Mouse (Mus musculus): ENCODE measurements around the gene Ufd1. TPM values are rescaled to one million over a fixed set of nuclear protein-coding genes. Genes with fewer than 3 reads are reported as not detected.

Ufd1 gene
- polyA plus RNA-seq, 1 experiment from 2014 or later: 82.1 TPM

- no peak for ATAC-seq (replicated peaks; ENCODE audit: insufficient number of reproducible peaks, low FRiP score, low TSS enrichment, low read depth)
- peak; percentile 27 for DNase-seq (ENCODE audit: low spot score)
- Histone ChIP-seq H3K4me1 (ENCODE audit: control insufficient read depth, insufficient read depth, low read length) (no peaks in the 10 kb centered on the region), H3K4me2 (ENCODE audit: low read depth, low read length) (peak overlapping the region; percentile 61), H3K27me3 (ENCODE audit: control insufficient read depth, insufficient read depth, low read length) (peaks cover 36% of the 10 kb centered on the region), H3K9ac (replicated peaks; ENCODE audit: low read length) (peak overlapping the region; percentile 34), H3K4me3 (ENCODE audit: low read depth, low read length) (peak overlapping the region; percentile 36), H3K36me3 (replicated peaks; ENCODE audit: control insufficient read depth, insufficient read depth, low read depth, low read length) (no peaks in the 10 kb centered on the region), H3K27ac (replicated peaks; ENCODE audit: low read depth, low read length) (no peak overlapping the region), H3K9me3 (replicated peaks; ENCODE audit: control insufficient read depth, low read length) (no peaks in the 10 kb centered on the region)
- 3% methylated on average over 79 of the region's 80 CpGs for WGBS
These were observed 34.2 kb upstream of the Ufd1 start for GRCm38 (mm10) chr16:18777101-18778080.

GRCm38 (mm10) chr16:18778461-18778860 is 33.1 kb upstream of the Ufd1 start:
- H3K9me3 ChIP-seq (replicated peaks; ENCODE audit: control insufficient read depth, low read length): no peaks in the 10 kb centered on the region
- no peak for ATAC-seq (replicated peaks; ENCODE audit: insufficient number of reproducible peaks, low FRiP score, low TSS enrichment, low read depth)

GRCm38 (mm10) chr16:18781810-18782209 is 29.8 kb upstream of the Ufd1 start:
- no peaks in the 10 kb centered on the region for H3K9me3 ChIP-seq (replicated peaks; ENCODE audit: control insufficient read depth, low read length)
- no peak overlapping the region for H3K4me3 ChIP-seq (ENCODE audit: low read depth, low read length)
- no peak overlapping the region for H3K4me2 ChIP-seq (ENCODE audit: low read depth, low read length)
- H3K9ac ChIP-seq (replicated peaks; ENCODE audit: low read length): no peak overlapping the region
- H3K27ac ChIP-seq (replicated peaks; ENCODE audit: low read depth, low read length): no peak overlapping the region
- 79% methylated on average over 10 of the region's 10 CpGs for WGBS
- DNase-seq (ENCODE audit: low spot score): no peak
- H3K4me1 ChIP-seq (ENCODE audit: control insufficient read depth, insufficient read depth, low read length): no peaks in the 10 kb centered on the region
- no peak for ATAC-seq (replicated peaks; ENCODE audit: insufficient number of reproducible peaks, low FRiP score, low TSS enrichment, low read depth)
- H3K36me3 ChIP-seq (replicated peaks; ENCODE audit: control insufficient read depth, insufficient read depth, low read depth, low read length): no peaks in the 10 kb centered on the region; the same call in none of the 2 replicates
- H3K27me3 ChIP-seq (ENCODE audit: control insufficient read depth, insufficient read depth, low read length): peaks cover 20% of the 10 kb centered on the region

More at GRCm38 (mm10) chr16:18778461-18778860, 33.1 kb upstream of the Ufd1 start:
- no peaks in the 10 kb centered on the region for H3K4me1 ChIP-seq (ENCODE audit: control insufficient read depth, insufficient read depth, low read length)
- no peak overlapping the region for H3K4me2 ChIP-seq (ENCODE audit: low read depth, low read length)
- DNase-seq (ENCODE audit: low spot score): no peak
- no peak overlapping the region for H3K27ac ChIP-seq (replicated peaks; ENCODE audit: low read depth, low read length)
- no peak overlapping the region for H3K9ac ChIP-seq (replicated peaks; ENCODE audit: low read length)
- 62% methylated on average over 2 of the region's 2 CpGs for WGBS
- no peaks in the 10 kb centered on the region for H3K36me3 ChIP-seq (replicated peaks; ENCODE audit: control insufficient read depth, insufficient read depth, low read depth, low read length)
- peaks cover 36% of the 10 kb centered on the region for H3K27me3 ChIP-seq (ENCODE audit: control insufficient read depth, insufficient read depth, low read length)
- H3K4me3 ChIP-seq (ENCODE audit: low read depth, low read length): no peak overlapping the region; the same call in 1 of the 2 replicates

GRCm38 (mm10) chr16:18785025-18785424 is 26.6 kb upstream of the Ufd1 start:
- Histone ChIP-seq H3K36me3 (replicated peaks; ENCODE audit: control insufficient read depth, insufficient read depth, low read depth, low read length) (no peaks in the 10 kb centered on the region; the same call in none of the 2 replicates), H3K27ac (replicated peaks; ENCODE audit: low read depth, low read length) (no peak overlapping the region), H3K27me3 (ENCODE audit: control insufficient read depth, insufficient read depth, low read length) (no peaks in the 10 kb centered on the region), H3K4me1 (ENCODE audit: control insufficient read depth, insufficient read depth, low read length) (no peaks in the 10 kb centered on the region), H3K4me2 (ENCODE audit: low read depth, low read length) (no peak overlapping the region), H3K9ac (replicated peaks; ENCODE audit: low read length) (no peak overlapping the region), H3K4me3 (ENCODE audit: low read depth, low read length) (no peak overlapping the region), H3K9me3 (replicated peaks; ENCODE audit: control insufficient read depth, low read length) (no peaks in the 10 kb centered on the region)
- 91% methylated on average over 7 of the region's 7 CpGs for WGBS
- ATAC-seq (replicated peaks; ENCODE audit: insufficient number of reproducible peaks, low FRiP score, low TSS enrichment, low read depth): no peak
- DNase-seq (ENCODE audit: low spot score): no peak

- Histone ChIP-seq H3K36me3 (replicated peaks; ENCODE audit: control insufficient read depth, insufficient read depth, low read depth, low read length) (no peaks in the 10 kb centered on the region; the same call in none of the 2 replicates), H3K9ac (replicated peaks; ENCODE audit: low read length) (no peak overlapping the region), H3K4me3 (ENCODE audit: low read depth, low read length) (no peak overlapping the region), H3K27me3 (ENCODE audit: control insufficient read depth, insufficient read depth, low read length) (no peaks in the 10 kb centered on the region), H3K27ac (replicated peaks; ENCODE audit: low read depth, low read length) (no peak overlapping the region), H3K4me1 (ENCODE audit: control insufficient read depth, insufficient read depth, low read length) (no peaks in the 10 kb centered on the region), H3K9me3 (replicated peaks; ENCODE audit: control insufficient read depth, low read length) (no peaks in the 10 kb centered on the region), H3K4me2 (ENCODE audit: low read depth, low read length) (no peak overlapping the region)
- DNase-seq (ENCODE audit: low spot score) (no peak), ATAC-seq (replicated peaks; ENCODE audit: insufficient number of reproducible peaks, low FRiP score, low TSS enrichment, low read depth) (no peak)
- 80% methylated on average over 1 of the region's 1 CpGs for WGBS
These were observed 26.1 kb upstream of the Ufd1 start for GRCm38 (mm10) chr16:18785485-18785884.

- DNase-seq (ENCODE audit: low spot score) (no peak), ATAC-seq (replicated peaks; ENCODE audit: insufficient number of reproducible peaks, low FRiP score, low TSS enrichment, low read depth) (no peak; the same call in 1 of the 2 replicates)
- Histone ChIP-seq H3K27me3 (ENCODE audit: control insufficient read depth, insufficient read depth, low read length) (no peaks in the 10 kb centered on the region), H3K4me3 (ENCODE audit: low read depth, low read length) (no peak overlapping the region), H3K27ac (replicated peaks; ENCODE audit: low read depth, low read length) (no peak overlapping the region), H3K4me2 (ENCODE audit: low read depth, low read length) (no peak overlapping the region), H3K36me3 (replicated peaks; ENCODE audit: control insufficient read depth, insufficient read depth, low read depth, low read length) (peaks cover 4% of the 10 kb centered on the region), H3K9me3 (replicated peaks; ENCODE audit: control insufficient read depth, low read length) (no peaks in the 10 kb centered on the region), H3K4me1 (ENCODE audit: control insufficient read depth, insufficient read depth, low read length) (no peaks in the 10 kb centered on the region), H3K9ac (replicated peaks; ENCODE audit: low read length) (no peak overlapping the region)
- WGBS: 94% methylated on average over 10 of the region's 10 CpGs
These were observed 24.9 kb upstream of the Ufd1 start for GRCm38 (mm10) chr16:18786652-18787051.

DNA sequence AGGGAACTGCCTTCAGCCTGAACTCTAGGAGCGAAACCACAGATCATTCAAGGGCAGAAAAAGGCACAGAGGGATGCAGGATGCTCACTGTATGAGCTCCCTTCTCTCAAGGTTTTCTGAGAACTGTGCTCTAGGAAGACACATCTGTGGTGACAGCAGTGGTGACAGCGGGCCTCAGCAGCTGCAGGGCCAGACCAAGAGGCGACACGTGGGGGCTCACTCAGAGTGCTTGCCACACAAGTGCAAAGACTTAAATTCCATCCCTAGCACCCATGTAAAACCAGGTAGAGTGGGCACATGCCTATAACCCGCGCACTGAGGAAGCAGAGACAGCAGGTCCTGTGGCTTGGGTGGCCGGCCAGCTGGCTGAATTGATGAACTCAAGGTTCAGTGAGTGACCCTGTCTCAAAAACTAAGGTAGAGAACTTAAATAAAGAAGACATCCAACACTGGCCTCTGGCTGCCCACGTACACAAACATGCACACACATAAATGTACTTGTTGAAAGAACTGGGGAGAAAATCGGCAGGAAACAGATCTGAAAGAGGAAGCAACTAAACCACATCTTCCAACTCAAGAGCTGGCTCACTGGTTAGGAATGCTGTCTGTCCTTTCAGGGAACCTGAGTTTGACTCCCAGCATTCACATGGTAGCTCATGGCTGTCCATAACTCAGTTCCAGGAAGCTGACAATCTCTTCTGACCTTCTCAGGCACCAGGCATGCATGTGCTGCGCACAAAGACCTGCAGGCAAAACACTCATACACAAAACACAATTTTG is 22.8 kb upstream of the Ufd1 start:
- DNase-seq (ENCODE audit: low spot score) (no peak), ATAC-seq (replicated peaks; ENCODE audit: insufficient number of reproducible peaks, low FRiP score, low TSS enrichment, low read depth) (no peak)
- Histone ChIP-seq H3K36me3 (replicated peaks; ENCODE audit: control insufficient read depth, insufficient read depth, low read depth, low read length) (peaks cover 10% of the 10 kb centered on the region), H3K9me3 (replicated peaks; ENCODE audit: control insufficient read depth, low read length) (no peaks in the 10 kb centered on the region), H3K4me3 (ENCODE audit: low read depth, low read length) (no peak overlapping the region), H3K27ac (replicated peaks; ENCODE audit: low read depth, low read length) (no peak overlapping the region), H3K4me1 (ENCODE audit: control insufficient read depth, insufficient read depth, low read length) (no peaks in the 10 kb centered on the region), H3K27me3 (ENCODE audit: control insufficient read depth, insufficient read depth, low read length) (no peaks in the 10 kb centered on the region), H3K9ac (replicated peaks; ENCODE audit: low read length) (no peak overlapping the region), H3K4me2 (ENCODE audit: low read depth, low read length) (no peak overlapping the region)
- WGBS: 89% methylated on average over 10 of the region's 10 CpGs

Measured in embryonic facial prominence, embryonic 11.5 days (tissue).